Mouse (Mus musculus) kidney, postnatal 25 days (tissue): ENCODE results near the gene Lamp1.

ENCODE experiments used
- DNase-seq, 2 experiments: peaks; one replicate each; pipeline ENCODE4 v3.0.0; 2021; ENCODE audit warnings: mixed read lengths in 2 of 2

Lamp1 gene

DNA sequence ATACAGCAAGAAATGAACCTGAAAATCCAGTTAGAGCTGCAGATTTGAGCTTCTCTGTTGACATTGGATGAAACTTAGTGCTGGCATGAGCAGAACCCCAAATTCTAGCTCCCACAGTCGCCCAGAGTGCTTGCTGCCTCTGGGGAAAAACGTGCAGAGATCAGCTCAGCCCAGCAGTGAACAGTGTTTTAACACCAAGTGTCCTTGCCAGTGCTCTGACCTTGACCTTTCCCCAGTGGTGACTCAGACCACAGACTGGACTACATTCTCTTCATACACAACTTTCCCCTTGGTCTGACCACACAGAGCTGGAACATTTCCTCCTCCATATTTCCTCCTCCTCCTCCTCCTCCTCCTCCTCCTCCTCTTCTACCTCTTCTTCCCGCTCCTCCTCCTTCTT, 43.1 kb downstream of the Lamp1 start:
- DNase-seq = no peak

GRCm38 (mm10) chr8:13202806-13203205, 43.8 kb downstream of the Lamp1 start:
- no peak for DNase-seq

DNA sequence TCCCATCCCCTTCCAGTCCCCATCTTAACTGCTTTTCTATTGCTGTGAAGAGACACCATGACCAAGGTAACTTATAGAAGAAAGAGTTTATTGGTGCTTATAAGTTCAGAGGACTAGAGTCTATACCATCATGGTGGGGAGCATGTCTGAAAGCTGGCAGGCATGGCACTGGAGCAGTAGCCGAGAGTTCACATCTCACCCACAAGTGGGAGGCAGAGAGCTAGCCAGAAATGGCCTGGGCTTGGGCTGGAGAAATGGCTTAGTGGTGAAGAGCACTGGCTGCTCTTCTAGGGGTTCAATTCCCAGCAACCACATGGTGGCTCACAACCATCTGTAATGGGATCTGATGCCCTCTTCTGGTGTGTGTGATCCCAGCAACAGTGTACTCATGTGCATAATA, 44.5 kb downstream of the Lamp1 start:
- no peak for DNase-seq

GRCm38 (mm10) chr8:13204371-13205140, 45.6 kb downstream of the Lamp1 start:
- DNase-seq = peak; percentile 48 to 71

DNA sequence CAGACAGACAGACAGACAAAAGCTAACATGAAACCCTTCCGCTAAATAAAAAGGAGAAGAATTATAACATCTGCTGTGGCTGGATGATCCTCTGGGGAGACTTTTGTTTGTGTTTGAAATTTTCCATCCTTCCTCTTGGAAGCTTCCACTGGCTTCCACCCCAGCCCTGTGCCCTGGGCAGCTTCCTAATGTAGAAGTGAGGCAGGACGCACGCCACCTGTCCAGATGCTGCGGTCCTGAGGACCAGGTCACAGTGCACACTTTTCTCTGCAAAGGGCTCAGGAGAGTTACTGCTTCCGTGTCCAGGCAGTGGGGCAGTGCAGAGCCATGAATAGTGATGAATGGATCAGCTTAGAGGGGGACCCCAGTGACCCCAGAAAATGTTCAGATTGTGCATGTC, 46.4 kb downstream of the Lamp1 start:
- no peak for DNase-seq

DNA sequence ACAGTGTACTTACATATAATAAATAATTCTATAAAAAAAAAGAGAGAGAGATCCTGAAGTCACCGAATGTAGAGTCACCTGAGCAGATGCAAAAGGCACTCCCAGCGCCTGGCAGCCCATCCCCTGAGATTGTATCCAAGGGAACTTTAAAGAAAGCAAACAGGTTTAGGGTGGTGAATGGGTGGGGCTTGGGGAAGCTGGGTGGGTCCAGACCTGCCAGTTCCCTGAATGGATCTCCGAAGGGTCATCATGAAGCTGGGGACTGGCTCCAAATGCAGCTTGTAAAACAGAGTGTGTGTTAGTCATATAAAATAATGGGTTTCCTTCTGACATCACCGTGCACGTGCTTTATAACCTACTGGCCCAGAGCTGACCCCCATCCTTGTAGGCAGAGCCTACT, 47.3 kb downstream of the Lamp1 start:
- DNase-seq = no peak

- DNase-seq = peak; percentile 24 to 61
These were observed 49.8 kb downstream of the Lamp1 start for GRCm38 (mm10) chr8:13208627-13209355.

DNA sequence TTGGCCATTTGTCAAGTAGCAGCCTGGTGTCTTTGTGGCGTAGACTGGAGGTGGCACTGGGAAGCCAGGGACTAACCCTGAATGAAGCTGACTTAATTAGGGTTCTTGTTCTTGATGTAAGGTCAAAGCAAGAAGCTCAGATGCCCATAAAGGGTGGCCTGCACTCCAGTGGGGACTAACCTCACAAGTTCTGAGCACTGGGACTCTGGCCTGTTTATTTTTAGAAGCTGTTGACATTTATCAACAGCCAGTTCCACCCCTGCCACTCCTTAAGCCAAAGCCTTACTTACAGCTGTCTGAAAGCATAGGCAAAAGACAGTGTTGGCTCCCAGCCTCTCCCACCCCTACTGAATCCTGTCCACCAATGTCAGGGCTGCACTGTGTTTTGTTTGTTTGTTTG, 50.8 kb downstream of the Lamp1 start:
- DNase-seq = no peak

GRCm38 (mm10) chr8:13213479-13214268, 54.7 kb downstream of the Lamp1 start:
- peak; percentile 92 for DNase-seq

- no peak for DNase-seq
These were observed 57.4 kb downstream of the Lamp1 start for GRCm38 (mm10) chr8:13216386-13216785.

- DNase-seq = no peak
These were observed 58.1 kb downstream of the Lamp1 start for GRCm38 (mm10) chr8:13217093-13217492.

GRCm38 (mm10) chr8:13217986-13218385, 59.0 kb downstream of the Lamp1 start:
- DNase-seq = no peak

- no peak for DNase-seq
These were observed 59.5 kb downstream of the Lamp1 start for GRCm38 (mm10) chr8:13218441-13218840.

DNA sequence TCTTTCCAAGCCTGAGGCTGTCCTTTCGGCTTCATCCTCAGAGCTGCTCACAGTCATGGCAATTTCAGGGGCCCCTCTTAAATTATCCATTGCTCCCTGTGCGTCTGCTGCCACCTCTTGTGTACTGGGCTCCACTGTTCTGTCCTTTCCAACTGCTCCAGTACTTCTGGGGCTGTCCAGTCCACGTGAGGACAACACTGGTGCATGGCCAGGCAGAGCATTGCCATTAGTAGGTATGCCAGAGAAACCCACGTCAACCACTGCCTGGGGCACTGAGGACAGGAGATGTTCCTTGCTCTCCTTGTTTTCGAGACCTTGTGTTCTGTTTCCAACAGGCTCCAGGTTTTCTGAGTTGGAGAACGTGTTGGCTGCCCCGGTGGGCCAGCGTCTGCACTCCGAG, 65.5 kb downstream of the Lamp1 start:
- DNase-seq = no peak
